Comparison of ENCODE assay signal across 24 mouse cellular contexts in genomic region chr8:60315478-60315877, GRCm38 (mm10).
A peak's percentile ranks its signal among the peaks of the same experiment; 100 is the strongest.
DNase-seq lines count a peak whose midpoint lies in the region; ATAC-seq and TF ChIP-seq lines count a peak whose summit lies in the region.
"Had no signal": no experiment of that assay in that cellular context is flagged by ENCODE, and none has a peak within 500 bp of the region (broad histone marks: within the 10 kb centered on the region; RNA-seq: fewer than 3 reads in every experiment).

No protein-coding gene starts in this region.

- WGBS in kidney, embryonic 14.5 days = 20% methylated on average over 3 of the region's 3 CpGs
- WGBS in kidney, embryonic 16.5 days = 15% methylated on average over 3 of the region's 3 CpGs
- 14% methylated on average over 3 of the region's 3 CpGs for WGBS in limb, embryonic 13.5 days
- WGBS in limb, embryonic 10.5 days = 67% methylated on average over 3 of the region's 3 CpGs
- WGBS in limb, embryonic 14.5 days = 14% methylated on average over 3 of the region's 3 CpGs

- ATAC-seq in kidney, embryonic 14.5 days (ENCODE audit: low FRiP score, low TSS enrichment) = peak; percentile 48; the same call in 1 of the 2 replicates
- ATAC-seq in kidney, embryonic 16.5 days (ENCODE audit: low FRiP score, low TSS enrichment) = peak; percentile 31; the same call in 1 of the 2 replicates
- ATAC-seq in limb, embryonic 13.5 days (ENCODE audit: low FRiP score, low read depth) = peak; percentile 72; the same call in 1 of the 2 replicates
- ATAC-seq in limb, embryonic 14.5 days (ENCODE audit: low FRiP score, low read depth) = peak; percentile 19; the same call in 1 of the 2 replicates
- ATAC-seq: activated CD4-positive, CD25-positive, alpha-beta regulatory T cell, adult 4 months; CD4-positive, CD25-positive, alpha-beta regulatory T cell, adult 4 months; forebrain, embryonic 13.5 days; Patski had no signal

- no peak overlapping the region for H3K9ac ChIP-seq in kidney, embryonic 14.5 days (ENCODE audit: low read depth, low read length)
- H3K9ac ChIP-seq in kidney, embryonic 16.5 days (replicated peaks; ENCODE audit: low read length) = no peak overlapping the region
- no peak overlapping the region for H3K9ac ChIP-seq in limb, embryonic 13.5 days
- H3K9ac ChIP-seq in limb, embryonic 14.5 days (ENCODE audit: low read depth, low read length, severe bottlenecking) = no peak overlapping the region
- H3K9ac ChIP-seq: embryonic facial prominence, embryonic 12.5 days; forebrain, embryonic 13.5 days had no signal

- H3K27me3 ChIP-seq in kidney, embryonic 14.5 days (ENCODE audit: control insufficient read depth, insufficient read depth, low read length) = no peaks in the 10 kb centered on the region
- H3K27me3 ChIP-seq in kidney, embryonic 16.5 days (ENCODE audit: insufficient read depth, low read length) = no peaks in the 10 kb centered on the region
- H3K27me3 ChIP-seq in limb, embryonic 13.5 days = no peaks in the 10 kb centered on the region
- H3K27me3 ChIP-seq in limb, embryonic 10.5 days (ENCODE audit: low read depth, poor library complexity, severe bottlenecking) = no peaks in the 10 kb centered on the region
- H3K27me3 ChIP-seq in limb, embryonic 14.5 days (ENCODE audit: control insufficient read depth, insufficient read depth, low read length) = no peaks in the 10 kb centered on the region
- H3K27me3 ChIP-seq: CH12.LX; embryonic facial prominence, embryonic 12.5 days; forebrain, embryonic 13.5 days had no signal

- H3K4me1 ChIP-seq in kidney, embryonic 14.5 days (ENCODE audit: control insufficient read depth, insufficient read depth, low read length) = no peaks in the 10 kb centered on the region
- H3K4me1 ChIP-seq in kidney, embryonic 16.5 days (ENCODE audit: insufficient read depth, low read length) = 0 out of 2 replicates have a peak, but pooled peaks cover 5% of the 10 kb centered on the region
- H3K4me1 ChIP-seq in limb, embryonic 13.5 days = peaks cover 8% of the 10 kb centered on the region; the same call in 1 of the 2 replicates
- H3K4me1 ChIP-seq in limb, embryonic 10.5 days = peaks cover 16% of the 10 kb centered on the region; the same call in 1 of the 2 replicates
- H3K4me1 ChIP-seq in limb, embryonic 14.5 days (ENCODE audit: control insufficient read depth, insufficient read depth, low read length) = no peaks in the 10 kb centered on the region; the same call in 1 of the 2 replicates
- H3K4me1 ChIP-seq: embryonic facial prominence, embryonic 10.5 days; embryonic facial prominence, embryonic 12.5 days had no signal

- no peak overlapping the region for H3K4me3 ChIP-seq in kidney, embryonic 14.5 days (ENCODE audit: low read length)
- H3K4me3 ChIP-seq in kidney, embryonic 16.5 days (ENCODE audit: low read length) = no peak overlapping the region
- H3K4me3 ChIP-seq in limb, embryonic 13.5 days = no peak overlapping the region
- H3K4me3 ChIP-seq in limb, embryonic 10.5 days = no peak overlapping the region
- no peak overlapping the region for H3K4me3 ChIP-seq in limb, embryonic 14.5 days (replicated peaks; ENCODE audit: low read length)
- H3K4me3 ChIP-seq: embryonic facial prominence, embryonic 10.5 days; embryonic facial prominence, embryonic 12.5 days; forebrain, embryonic 13.5 days had no signal

- no peak for TF ChIP-seq POLR2A in limb, embryonic 14.5 days (IDR thresholded peaks at IDR 0.05; ENCODE audit: borderline replicate concordance, extremely low read depth, insufficient read depth, insufficient read length)

- no peak overlapping the region for H3K4me2 ChIP-seq in kidney, embryonic 14.5 days (replicated peaks; ENCODE audit: low read depth, low read length)
- no peak overlapping the region for H3K4me2 ChIP-seq in kidney, embryonic 16.5 days (replicated peaks; ENCODE audit: low read depth, low read length)
- no peak overlapping the region for H3K4me2 ChIP-seq in limb, embryonic 13.5 days (replicated peaks)
- no peak overlapping the region for H3K4me2 ChIP-seq in limb, embryonic 14.5 days (replicated peaks; ENCODE audit: low read depth, low read length, severe bottlenecking)
- H3K4me2 ChIP-seq: embryonic facial prominence, embryonic 12.5 days; forebrain, embryonic 13.5 days had no signal

- no peak overlapping the region for H3K27ac ChIP-seq in kidney, embryonic 14.5 days (ENCODE audit: low read depth, low read length)
- no peak overlapping the region for H3K27ac ChIP-seq in kidney, embryonic 16.5 days (ENCODE audit: low read length)
- no peak overlapping the region for H3K27ac ChIP-seq in limb, embryonic 13.5 days
- no peak overlapping the region for H3K27ac ChIP-seq in limb, embryonic 10.5 days
- H3K27ac ChIP-seq in limb, embryonic 14.5 days (replicated peaks; ENCODE audit: low read depth, low read length) = no peak overlapping the region
- H3K27ac ChIP-seq: embryonic facial prominence, embryonic 10.5 days; embryonic facial prominence, embryonic 12.5 days; forebrain, embryonic 13.5 days had no signal

- no peaks in the 10 kb centered on the region for H3K36me3 ChIP-seq in kidney, embryonic 14.5 days (ENCODE audit: control insufficient read depth, insufficient read depth, low read length)
- no peaks in the 10 kb centered on the region for H3K36me3 ChIP-seq in kidney, embryonic 16.5 days (ENCODE audit: insufficient read depth, low read length)
- no peaks in the 10 kb centered on the region for H3K36me3 ChIP-seq in limb, embryonic 13.5 days
- no peaks in the 10 kb centered on the region for H3K36me3 ChIP-seq in limb, embryonic 10.5 days
- H3K36me3 ChIP-seq in limb, embryonic 14.5 days (ENCODE audit: control insufficient read depth, insufficient read depth, low read length) = no peaks in the 10 kb centered on the region
- H3K36me3 ChIP-seq: embryonic facial prominence, embryonic 10.5 days; embryonic facial prominence, embryonic 12.5 days; G1E had no signal

- peaks cover 4% of the 10 kb centered on the region; the same call in 1 of the 2 replicates for H3K9me3 ChIP-seq in kidney, embryonic 14.5 days (ENCODE audit: control insufficient read depth, low read length)
- no peaks in the 10 kb centered on the region for H3K9me3 ChIP-seq in kidney, embryonic 16.5 days (ENCODE audit: low read length)
- no peaks in the 10 kb centered on the region for H3K9me3 ChIP-seq in limb, embryonic 13.5 days
- H3K9me3 ChIP-seq in limb, embryonic 10.5 days (replicated peaks) = no peaks in the 10 kb centered on the region
- no peaks in the 10 kb centered on the region for H3K9me3 ChIP-seq in limb, embryonic 14.5 days (ENCODE audit: control insufficient read depth, low read length)
- H3K9me3 ChIP-seq: embryonic facial prominence, embryonic 10.5 days; embryonic facial prominence, embryonic 12.5 days; forebrain, embryonic 13.5 days; G1E had no signal

- DNase-seq in kidney, postnatal 10 days = no peak
- no peak for DNase-seq in kidney, postnatal 36 days
- no peak for DNase-seq in limb, embryonic 10.5 days (ENCODE audit: low spot score)
- DNase-seq in limb, embryonic 14.5 days (ENCODE audit: low spot score) = peak; percentile 6
- DNase-seq: adrenal gland, adult 8-10 months; adrenal gland, postnatal 14 days; adrenal gland, postnatal 36 days; B cell, adult 2 months; cerebellum, adult 11-12 months; cerebellum, adult 2 months; cerebellum, adult 9-10 months; cerebellum, postnatal 10 days; cerebellum, postnatal 25 days had no signal

Comparison
In these comparisons a context has a peak if more than half of its experiments do, and no peak if none do; other contexts are left out.
1. ATAC-seq: peak in every context shown above with its lines; median percentile 72 in limb, embryonic 13.5 days; 48 in kidney, embryonic 14.5 days; 31 in kidney, embryonic 16.5 days; 19 in limb, embryonic 14.5 days.